ENCODE assay signal across 8 mouse cellular contexts in the genomic region with DNA sequence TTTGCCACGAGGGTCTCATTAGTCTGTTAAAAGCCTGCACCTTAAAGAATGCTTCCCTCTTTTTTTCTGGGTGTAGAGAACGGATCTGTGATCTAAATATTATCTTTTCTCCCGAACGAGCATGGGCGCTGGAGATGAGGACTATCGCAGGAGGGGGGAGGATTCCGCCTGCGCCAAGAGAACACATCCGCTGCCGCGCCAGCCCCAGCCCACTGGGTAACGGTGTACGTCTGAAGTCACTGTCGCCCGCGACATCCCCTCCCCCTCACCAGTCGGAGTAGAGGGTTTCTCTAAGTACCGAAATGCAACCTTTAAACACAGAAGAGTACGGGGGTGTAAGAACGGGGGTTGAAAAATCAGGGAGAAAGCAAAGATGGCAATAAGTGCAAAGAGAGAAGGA. TPM values are rescaled to one million over a fixed set of nuclear protein-coding genes. Genes with fewer than 3 reads are reported as not detected.
DNase-seq lines count a peak whose midpoint lies in the region; ATAC-seq lines count a peak whose summit lies in the region.

No protein-coding gene starts in this region.

- H3K4me1 ChIP-seq in liver, embryonic 16.5 days (ENCODE audit: control insufficient read depth, low read depth, low read length), result peaks cover 35% of the 10 kb centered on the region

- ATAC-seq in liver, embryonic 16.5 days (ENCODE audit: low read depth), result no peak
- no peak for ATAC-seq in megakaryocyte progenitor cell, adult 5-6 weeks (replicated peaks; ENCODE audit: poor library complexity)

- H3K27ac ChIP-seq in liver, embryonic 16.5 days (ENCODE audit: low read length), result peak overlapping the region; percentile 99

- DNase-seq in 416B (ENCODE audit: low read depth), result peak; percentile 67
- peak; percentile 41 for DNase-seq in Muller cell, postnatal 12 days (ENCODE audit: inconsistent ontology term)
- DNase-seq in embryo, embryonic 10.5 days (ENCODE audit: low spot score), result peak; percentile 25
- peak; percentile 45 to 55 for DNase-seq in heart, postnatal 10 days
- peak; percentile 61 to 79 for DNase-seq in layer of hippocampus, adult 18-20 months (ENCODE audit: low spot score in 2 of 2)
- DNase-seq in retina, postnatal 1 day, result peak; percentile 18

- no peaks in the 10 kb centered on the region; the same call in 1 of the 2 replicates for H3K9me3 ChIP-seq in liver, embryonic 16.5 days (replicated peaks; ENCODE audit: control insufficient read depth, low read length)

- peak overlapping the region; percentile 85 for H3K4me3 ChIP-seq in liver, embryonic 16.5 days (ENCODE audit: low read depth, low read length)

- WGBS in liver, embryonic 16.5 days (ENCODE audit: insufficient replicate concordance), result 17% methylated on average over 20 of the region's 20 CpGs

- H3K9ac ChIP-seq in liver, embryonic 16.5 days (ENCODE audit: low read depth, low read length), result peak overlapping the region; percentile 81

- intact Hi-C loops in heart, postnatal 10 days (cut with DNase I), result loop anchor here (10.0 kb wide), 1 partner anchor 459 kb away; a partner anchor contains a TSS

- H3K4me2 ChIP-seq in liver, embryonic 16.5 days (ENCODE audit: low read depth, low read length), result peak overlapping the region; percentile 77

- peaks cover 4% of the 10 kb centered on the region for H3K36me3 ChIP-seq in liver, embryonic 16.5 days (ENCODE audit: control insufficient read depth, insufficient read depth)

- no peaks in the 10 kb centered on the region for H3K27me3 ChIP-seq in liver, embryonic 16.5 days (ENCODE audit: control insufficient read depth, insufficient read depth, low read depth, low read length)

RNA-seq across cellular contexts. Expression of a gene that starts 0.8 kb away (rescaled TPM):
- 10 to 100 TPM; 64.2 to 64.4 TPM for total RNA-seq in heart, postnatal 10 days (2021)
- 10 to 100 TPM; 71.8 to 73.2 TPM for total RNA-seq in layer of hippocampus, adult 18-20 months (2021)
- 28.0 and 31.1 TPM in 2 replicates for polyA plus RNA-seq in liver, embryonic 16.5 days (2015; fragmentation: Nextera tagmentation; extraction: Ambion mirVana)
- 125 and 129 TPM in 2 replicates for total RNA-seq in megakaryocyte progenitor cell, adult 5-6 weeks (2015)
- 52.3 and 61.8 TPM in 2 replicates for total RNA-seq in megakaryocyte progenitor cell, adult 5-6 weeks (2017)

RNA-seq across cellular contexts. Expression of a gene that starts 34.7 kb away (rescaled TPM):
- total RNA-seq in heart, postnatal 10 days (2021), result 10 to 100 TPM; 14.2 to 14.9 TPM
- 1 to 10 TPM; 5.4 to 5.5 TPM for total RNA-seq in layer of hippocampus, adult 18-20 months (2021)
- 21.3 and 24.6 TPM in 2 replicates for polyA plus RNA-seq in liver, embryonic 16.5 days (2015; fragmentation: Nextera tagmentation; extraction: Ambion mirVana)
- total RNA-seq in megakaryocyte progenitor cell, adult 5-6 weeks (2015), result 7.5 and 7.6 TPM in 2 replicates
- 17.6 and 33.4 TPM in 2 replicates for total RNA-seq in megakaryocyte progenitor cell, adult 5-6 weeks (2017)

RNA-seq across cellular contexts. Expression of a gene that starts 43.6 kb away (rescaled TPM):
- total RNA-seq in heart, postnatal 10 days (2021), result 10 to 100 TPM; 60.1 to 69.0 TPM
- 10 to 100 TPM; 57.7 to 61.3 TPM for total RNA-seq in layer of hippocampus, adult 18-20 months (2021)
- polyA plus RNA-seq in liver, embryonic 16.5 days (2015; fragmentation: Nextera tagmentation; extraction: Ambion mirVana), result 69.0 and 70.6 TPM in 2 replicates
- 115 and 125 TPM in 2 replicates for total RNA-seq in megakaryocyte progenitor cell, adult 5-6 weeks (2015)
- 169 and 186 TPM in 2 replicates for total RNA-seq in megakaryocyte progenitor cell, adult 5-6 weeks (2017)

RNA-seq across cellular contexts. Expression of a gene that starts 43.6 kb away (rescaled TPM):
- total RNA-seq in heart, postnatal 10 days (2021), result 1 to 10 TPM; 1.8 to 2.5 TPM
- 1 to 10 TPM; 4.3 to 4.4 TPM for total RNA-seq in layer of hippocampus, adult 18-20 months (2021)
- 6.6 and 7.7 TPM in 2 replicates for polyA plus RNA-seq in liver, embryonic 16.5 days (2015; fragmentation: Nextera tagmentation; extraction: Ambion mirVana)
- 21.8 and 25.2 TPM in 2 replicates for total RNA-seq in megakaryocyte progenitor cell, adult 5-6 weeks (2015)
- total RNA-seq in megakaryocyte progenitor cell, adult 5-6 weeks (2017), result 39.2 and 40.1 TPM in 2 replicates

RNA-seq across cellular contexts. Expression of a gene that starts 58.4 kb away (rescaled TPM):
- 10 to 100 TPM; 54.7 to 56.7 TPM for total RNA-seq in heart, postnatal 10 days (2021)
- total RNA-seq in layer of hippocampus, adult 18-20 months (2021), result 10 to 100 TPM; 50.1 to 55.4 TPM
- 19.9 and 25.7 TPM in 2 replicates for polyA plus RNA-seq in liver, embryonic 16.5 days (2015; fragmentation: Nextera tagmentation; extraction: Ambion mirVana)
- 74.6 and 83.9 TPM in 2 replicates for total RNA-seq in megakaryocyte progenitor cell, adult 5-6 weeks (2015)
- 53.9 and 57.1 TPM in 2 replicates for total RNA-seq in megakaryocyte progenitor cell, adult 5-6 weeks (2017)

Comparison
In these comparisons a context has a peak if more than half of its experiments do, and no peak if none do; other contexts are left out.
1. DNase-seq: peak in every context shown above with its lines; median percentile 70 in layer of hippocampus, adult 18-20 months; 67 in 416B; 50 in heart, postnatal 10 days; 41 in Muller cell, postnatal 12 days; 25 in embryo, embryonic 10.5 days; 18 in retina, postnatal 1 day.